Mouse (Mus musculus) lung, embryonic 15.5 days (tissue): Measurements from ENCODE around the gene Cox7a2. TPM values are rescaled to one million over a fixed set of nuclear protein-coding genes. Genes with fewer than 3 reads are reported as not detected.

Experiments used
- ATAC-seq: fragments of 200-750 bp; cut with Nextera tagmentation; 2 replicates; pipeline ENCODE4 v1.8.0; 2017; ENCODE audit warnings: moderate number of reproducible peaks, borderline replicate concordance; ENCODE audit not compliant: low FRiP score, low TSS enrichment; ENCODE audit errors: extremely low read depth
- H3K27ac ChIP-seq: fragments of 300-500 bp; sonication (generic); 2 replicates; pipeline ENCODE4 v1.5.1; 2015; ENCODE audit warnings: moderate library complexity, mild to moderate bottlenecking, inconsistent platforms
- H3K27me3 ChIP-seq: fragments of 300-500 bp; sonication (generic); 2 replicates; pipeline ENCODE4 v1.6.1; 2015; ENCODE audit warnings: inconsistent platforms
- H3K36me3 ChIP-seq: fragments of 300-500 bp; sonication (generic); 2 replicates; pipeline ENCODE4 v1.6.1; 2015; ENCODE audit warnings: inconsistent platforms
- H3K4me1 ChIP-seq: fragments of 300-500 bp; sonication (generic); 2 replicates; pipeline ENCODE4 v1.6.1; 2015; ENCODE audit warnings: inconsistent platforms
- H3K4me2 ChIP-seq: fragments of 300-500 bp; sonication (generic); 2 replicates; pipeline ENCODE4 v1.6.1; 2015; ENCODE audit warnings: inconsistent platforms, mild to moderate bottlenecking, moderate library complexity
- H3K4me3 ChIP-seq: fragments of 300-500 bp; sonication (generic); 2 replicates; pipeline ENCODE4 v1.5.1; 2015; ENCODE audit warnings: mild to moderate bottlenecking, inconsistent platforms
- H3K9ac ChIP-seq: fragments of 300-500 bp; sonication (generic); 2 replicates; pipeline ENCODE4 v1.6.1; 2015; ENCODE audit warnings: inconsistent platforms
- H3K9me3 ChIP-seq: fragments of 300-500 bp; sonication (generic); 2 replicates; pipeline ENCODE4 v1.6.1; 2016; ENCODE audit warnings: inconsistent platforms
- whole genome bisulfite sequencing: fragments of 180-500 bp; shearing (Covaris S2); methylation state at CpG from one replicate; pipeline ENCODE4 v1.1.7; 2015; 5-methylcytosine and 5-hydroxymethylcytosine counted together
- polyA plus RNA-seq: library from polyadenylated mRNA; unstranded; fragments of >200 nt; fragmentation: Nextera tagmentation; extraction: Ambion mirVana; gene quantifications from 2 replicates; pipeline ENCODE4 v1.2.1, GENCODE M21; 2015

The Cox7a2 gene
- polyA plus RNA-seq, 1 experiment from 2014 or later = 634 TPM

DNA sequence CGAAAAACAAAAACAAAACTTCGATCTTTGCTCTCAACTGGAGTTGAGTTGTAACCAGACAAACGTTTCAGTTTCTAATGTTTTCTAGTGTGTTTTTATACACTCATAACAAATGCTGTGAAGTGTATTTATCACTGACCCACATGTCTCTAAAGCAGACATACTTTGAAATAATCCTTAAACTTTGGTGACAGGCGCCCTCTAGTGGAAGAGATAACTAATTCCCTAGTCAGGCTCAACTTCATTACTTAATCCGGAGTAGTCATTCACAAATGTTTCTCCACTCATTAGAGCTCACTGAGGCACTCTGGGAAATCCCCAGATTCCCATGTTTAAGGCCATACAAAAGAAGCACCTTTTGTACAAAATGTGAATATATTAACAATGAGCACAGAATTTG, 36.6 kb downstream of the Cox7a2 start:
- peaks cover 19% of the 10 kb centered on the region for H3K27me3 ChIP-seq
- WGBS = 29% methylated on average over 5 of the region's 5 CpGs

DNA sequence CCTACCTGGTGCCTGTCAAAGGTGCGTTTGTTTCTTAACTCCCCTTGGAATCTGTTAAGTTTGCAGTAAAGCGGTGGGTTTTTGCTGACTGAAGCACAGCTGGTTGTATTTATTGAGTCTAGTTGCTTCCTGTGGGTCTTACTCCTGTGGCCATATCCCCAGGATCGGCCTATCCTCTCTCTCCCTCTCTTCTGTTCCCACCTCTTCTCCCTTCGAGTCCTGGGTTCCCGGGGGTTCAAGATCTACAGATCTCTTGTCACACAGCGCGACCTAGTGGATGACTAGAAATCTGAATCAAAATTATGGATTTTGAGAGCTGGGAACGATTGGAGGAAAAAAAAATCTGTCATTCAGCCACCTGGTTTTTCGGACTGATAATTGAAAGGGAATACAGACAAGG, 38.6 kb downstream of the Cox7a2 start:
- H3K9me3 ChIP-seq = no peaks in the 10 kb centered on the region
- no peak overlapping the region for H3K9ac ChIP-seq
- H3K4me3 ChIP-seq = no peak overlapping the region
- 6% methylated on average over 9 of the region's 9 CpGs for WGBS
- H3K27me3 ChIP-seq = peaks cover 19% of the 10 kb centered on the region
- no peaks in the 10 kb centered on the region for H3K36me3 ChIP-seq
- H3K4me2 ChIP-seq = no peak overlapping the region; the same call in 1 of the 2 replicates
- no peak overlapping the region for H3K27ac ChIP-seq
- H3K4me1 ChIP-seq = peaks cover 34% of the 10 kb centered on the region
- no peak for ATAC-seq

More for the DNA sequence above, 36.6 kb downstream of the Cox7a2 start:
- ATAC-seq = no peak
- Histone ChIP-seq H3K4me1 (peaks cover 18% of the 10 kb centered on the region; the same call in 1 of the 2 replicates), H3K4me2 (no peak overlapping the region), H3K9ac (no peak overlapping the region), H3K4me3 (no peak overlapping the region), H3K27ac (no peak overlapping the region), H3K9me3 (no peaks in the 10 kb centered on the region), H3K36me3 (no peaks in the 10 kb centered on the region)

DNA sequence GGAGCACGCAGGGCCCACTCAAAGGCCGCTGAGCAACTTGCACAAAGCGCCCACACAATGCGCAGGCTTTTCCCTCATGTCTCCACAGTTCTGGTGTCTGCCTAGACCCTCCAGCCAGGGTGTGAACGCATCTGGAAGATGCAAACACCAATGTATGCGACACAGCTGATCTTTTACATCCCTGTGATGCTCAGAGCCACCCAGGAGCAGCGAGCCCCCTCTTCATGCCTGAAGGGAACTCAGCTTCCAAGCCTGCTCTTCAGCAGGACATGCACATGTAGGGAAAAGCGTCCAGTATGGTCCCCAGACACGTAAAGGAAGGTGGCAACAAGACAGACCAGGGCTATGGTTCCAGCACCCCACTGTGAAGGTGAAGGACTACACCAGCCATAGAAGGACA, 39.5 kb downstream of the Cox7a2 start:
- Histone ChIP-seq H3K4me1 (peaks cover 38% of the 10 kb centered on the region), H3K27me3 (peaks cover 19% of the 10 kb centered on the region), H3K36me3 (no peaks in the 10 kb centered on the region), H3K4me2 (peak overlapping the region; percentile 96; the same call in 1 of the 2 replicates), H3K4me3 (no peak overlapping the region), H3K27ac (no peak overlapping the region), H3K9me3 (no peaks in the 10 kb centered on the region), H3K9ac (no peak overlapping the region)
- no peak for ATAC-seq
- WGBS = 52% methylated on average over 9 of the region's 9 CpGs

DNA sequence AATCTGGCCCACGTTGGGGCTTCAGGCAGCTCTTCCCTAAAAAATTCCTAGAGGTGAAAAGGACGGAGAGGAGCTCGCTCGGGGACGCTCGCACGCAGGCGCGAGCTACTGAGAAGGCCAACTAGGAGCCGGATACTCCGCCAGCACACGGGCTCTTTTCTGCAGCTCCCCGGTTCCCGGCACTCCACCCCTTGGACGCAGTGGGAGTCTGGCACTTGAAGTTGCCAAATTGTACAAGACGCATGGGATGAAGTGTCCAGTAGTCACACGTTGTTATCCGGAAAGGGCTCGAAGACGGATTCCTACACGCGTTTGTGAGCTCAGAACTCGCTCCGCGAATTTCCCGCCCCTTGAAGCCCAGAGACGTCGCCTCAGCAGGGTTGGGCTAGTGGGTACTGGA, 40.2 kb downstream of the Cox7a2 start:
- WGBS = 2% methylated on average over 28 of the region's 28 CpGs

DNA sequence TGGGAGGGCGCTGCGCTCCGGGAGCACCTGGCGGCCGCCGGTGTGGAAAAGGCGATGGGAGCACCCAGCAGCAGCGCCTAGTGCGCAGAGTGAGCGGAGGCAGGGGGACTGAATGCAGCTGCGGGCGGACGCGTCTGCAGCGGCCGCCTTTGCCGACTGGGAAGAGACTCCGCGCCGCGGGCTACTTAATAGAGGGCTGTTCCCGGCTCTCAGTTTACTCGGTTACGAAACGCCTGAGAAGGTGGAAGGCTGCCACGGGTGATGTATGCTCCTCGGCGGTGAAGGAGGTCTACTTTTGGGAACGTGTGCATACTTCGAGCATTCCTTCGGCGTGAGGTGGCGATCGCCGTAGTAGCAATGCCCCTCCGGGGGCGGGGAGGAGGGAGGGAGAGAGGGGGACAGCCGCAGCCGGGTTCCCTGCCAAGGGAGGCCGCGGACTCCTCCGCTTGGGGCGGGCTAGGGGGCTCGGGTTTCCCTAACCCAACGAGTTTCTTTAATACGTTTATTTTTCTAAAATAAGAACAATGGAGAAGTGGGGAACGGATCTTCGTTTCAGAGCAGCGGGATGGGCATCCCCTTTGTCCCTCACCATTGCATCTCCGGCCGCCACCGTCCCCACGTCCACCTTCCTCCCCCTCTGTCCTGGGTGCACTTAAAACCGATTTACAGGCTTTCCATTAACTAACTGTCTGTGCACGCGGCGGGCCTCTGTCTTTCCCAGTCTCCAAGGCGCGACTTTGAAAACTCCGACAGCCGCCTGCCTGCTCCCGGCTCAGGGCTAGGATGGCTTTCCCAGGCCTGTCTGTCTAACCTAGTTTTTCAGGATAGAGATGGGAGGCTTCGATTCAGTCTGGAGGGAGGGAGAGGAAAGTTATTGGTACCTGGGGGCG, 41.0 kb downstream of the Cox7a2 start, which contains the start of gene Col12a1:
Gene Col12a1 (minus strand): TSS at position 351 of the 890 bp plus-strand sequence.
- Histone ChIP-seq H3K9ac (peak within 1 kb of the TSS; percentile 59), H3K36me3 (no peaks in the 10 kb centered on the region), H3K4me1 (peaks cover 52% of the 10 kb centered on the region), H3K9me3 (no peaks in the 10 kb centered on the region), H3K27me3 (peaks cover 19% of the 10 kb centered on the region), H3K4me2 (peak within 1 kb of the TSS; percentile 96), H3K4me3 (peak within 1 kb of the TSS; percentile 59), H3K27ac (peak within 1 kb of the TSS; percentile 79)
- under 1% methylated on average over 60 of the region's 64 CpGs for WGBS
- peak; percentile 73 for ATAC-seq

More for the DNA sequence above, 40.2 kb downstream of the Cox7a2 start:
- Histone ChIP-seq H3K4me1 (peaks cover 45% of the 10 kb centered on the region), H3K27ac (peak overlapping the region; percentile 79; the same call in 1 of the 2 replicates), H3K9me3 (no peaks in the 10 kb centered on the region), H3K9ac (peak overlapping the region; percentile 59; the same call in 1 of the 2 replicates), H3K4me3 (peak overlapping the region; percentile 59), H3K4me2 (peak overlapping the region; percentile 96), H3K36me3 (no peaks in the 10 kb centered on the region), H3K27me3 (peaks cover 19% of the 10 kb centered on the region)
- ATAC-seq = no peak

DNA sequence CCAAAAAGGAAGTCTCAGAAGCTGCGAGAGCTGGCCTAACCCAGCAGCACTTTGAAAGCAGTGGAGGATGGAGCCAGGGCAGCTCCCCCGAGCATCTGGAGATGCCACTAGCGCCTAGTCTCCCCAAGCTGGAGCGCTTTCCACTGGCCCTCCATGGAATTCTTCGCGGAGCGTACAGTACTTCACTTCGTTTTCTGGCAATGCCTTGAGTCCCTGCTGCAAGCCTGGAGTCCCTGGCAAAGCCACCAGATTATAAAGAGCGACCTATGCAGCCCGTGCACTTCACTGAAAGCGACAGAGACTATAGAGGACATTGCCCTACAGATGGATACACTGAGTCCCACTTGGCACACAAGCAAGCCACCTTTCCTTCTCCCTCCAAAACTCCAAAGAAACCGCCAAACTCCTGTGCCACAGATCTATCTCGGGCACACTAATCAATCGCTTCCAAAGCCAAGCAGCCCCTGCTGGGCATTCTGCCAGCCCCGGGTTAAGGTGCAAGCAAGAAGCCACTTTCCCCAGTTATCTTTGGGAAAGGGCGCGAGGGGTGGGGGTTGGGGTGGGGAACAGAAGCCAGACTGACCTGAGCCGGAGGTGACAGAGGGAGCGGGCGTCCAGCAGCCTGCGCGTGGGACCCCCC, 41.7 kb downstream of the Cox7a2 start:
- peak overlapping the region; percentile 79 for H3K27ac ChIP-seq
- peaks cover 52% of the 10 kb centered on the region for H3K4me1 ChIP-seq
- 2% methylated on average over 22 of the region's 22 CpGs for WGBS

DNA sequence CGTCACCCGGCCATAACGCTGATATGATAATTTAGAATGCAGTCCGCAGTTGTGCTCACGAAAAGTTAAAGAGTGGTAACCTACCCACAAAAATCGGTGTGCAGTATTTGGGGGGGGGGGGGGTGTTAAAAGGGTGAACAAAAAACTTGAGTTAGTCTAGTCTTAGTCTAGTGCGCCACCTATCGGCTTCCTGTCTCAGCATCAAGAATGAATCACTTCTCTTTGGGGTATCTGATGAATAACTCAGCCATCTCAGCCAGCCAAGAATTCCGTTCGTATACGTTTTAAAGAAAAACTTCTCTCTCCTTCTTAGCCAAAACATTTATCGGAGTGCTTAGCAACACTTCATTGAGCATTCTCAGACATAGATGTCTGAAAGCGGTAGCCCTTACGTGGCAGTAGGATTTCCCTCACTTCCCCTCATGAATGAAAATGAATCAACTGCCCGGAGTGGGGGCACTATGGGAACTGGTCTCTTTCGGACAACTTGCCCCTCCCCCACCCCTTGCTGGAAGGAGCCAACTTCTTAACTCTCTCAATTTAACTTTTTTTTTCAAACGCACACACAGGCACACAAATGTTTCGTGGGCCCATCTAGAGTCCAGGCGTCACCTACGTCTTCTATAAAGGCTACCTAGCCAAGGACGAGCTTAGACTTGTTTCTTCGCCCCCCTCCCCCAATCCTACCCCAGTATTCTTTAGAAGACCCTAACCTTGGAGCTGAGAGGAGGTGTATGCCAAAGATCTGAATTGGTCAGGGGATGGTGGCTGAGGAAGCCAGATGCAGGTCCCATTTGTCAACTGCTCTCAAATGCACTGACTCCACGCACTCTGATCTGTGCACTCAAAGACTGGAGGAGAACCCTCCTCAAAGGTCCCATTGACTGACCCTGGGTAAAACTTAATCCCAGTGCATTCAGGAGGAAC, 42.5 kb downstream of the Cox7a2 start:
- peaks cover 52% of the 10 kb centered on the region for H3K4me1 ChIP-seq
- H3K4me3 ChIP-seq = peak overlapping the region; percentile 59
- H3K27me3 ChIP-seq = peaks cover 19% of the 10 kb centered on the region
- 8% methylated on average over 23 of the region's 23 CpGs for WGBS
- H3K9ac ChIP-seq = peak overlapping the region; percentile 9; the same call in 1 of the 2 replicates
- peak overlapping the region; percentile 79 for H3K27ac ChIP-seq
- no peak for ATAC-seq
- H3K36me3 ChIP-seq = no peaks in the 10 kb centered on the region
- H3K4me2 ChIP-seq = peak overlapping the region; percentile 96
- no peaks in the 10 kb centered on the region for H3K9me3 ChIP-seq

More for the DNA sequence above, 41.7 kb downstream of the Cox7a2 start:
- no peak for ATAC-seq
- no peaks in the 10 kb centered on the region for H3K9me3 ChIP-seq
- peak overlapping the region; percentile 59 for H3K4me3 ChIP-seq
- H3K36me3 ChIP-seq = no peaks in the 10 kb centered on the region
- peak overlapping the region; percentile 59 for H3K9ac ChIP-seq
- peaks cover 19% of the 10 kb centered on the region for H3K27me3 ChIP-seq
- peak overlapping the region; percentile 96 for H3K4me2 ChIP-seq

DNA sequence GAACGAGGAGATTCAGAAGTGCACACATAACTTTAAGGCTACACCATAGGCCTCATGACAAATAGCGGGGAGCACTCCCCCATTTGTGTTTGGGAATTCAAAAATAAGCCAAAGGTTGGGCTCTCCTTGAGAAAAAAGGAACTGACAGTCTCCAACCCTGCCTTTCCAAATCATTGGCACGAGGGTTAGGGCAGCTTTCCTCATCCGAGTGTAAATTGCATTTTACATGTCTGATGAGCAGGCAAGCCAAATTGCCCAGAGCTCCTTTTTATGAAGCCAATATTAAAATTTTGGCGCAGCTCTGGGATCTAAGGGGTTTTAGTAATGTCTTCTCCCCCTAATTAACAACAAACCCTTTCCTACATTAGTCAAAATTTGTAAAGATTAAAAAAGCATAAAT, 43.2 kb downstream of the Cox7a2 start:
- Histone ChIP-seq H3K9ac (no peak overlapping the region), H3K36me3 (no peaks in the 10 kb centered on the region), H3K4me1 (peaks cover 52% of the 10 kb centered on the region), H3K9me3 (no peaks in the 10 kb centered on the region), H3K4me2 (peak overlapping the region; percentile 96), H3K4me3 (peak overlapping the region; percentile 59), H3K27me3 (peaks cover 13% of the 10 kb centered on the region), H3K27ac (no peak overlapping the region)
- no peak for ATAC-seq
- 36% methylated on average over 5 of the region's 5 CpGs for WGBS

DNA sequence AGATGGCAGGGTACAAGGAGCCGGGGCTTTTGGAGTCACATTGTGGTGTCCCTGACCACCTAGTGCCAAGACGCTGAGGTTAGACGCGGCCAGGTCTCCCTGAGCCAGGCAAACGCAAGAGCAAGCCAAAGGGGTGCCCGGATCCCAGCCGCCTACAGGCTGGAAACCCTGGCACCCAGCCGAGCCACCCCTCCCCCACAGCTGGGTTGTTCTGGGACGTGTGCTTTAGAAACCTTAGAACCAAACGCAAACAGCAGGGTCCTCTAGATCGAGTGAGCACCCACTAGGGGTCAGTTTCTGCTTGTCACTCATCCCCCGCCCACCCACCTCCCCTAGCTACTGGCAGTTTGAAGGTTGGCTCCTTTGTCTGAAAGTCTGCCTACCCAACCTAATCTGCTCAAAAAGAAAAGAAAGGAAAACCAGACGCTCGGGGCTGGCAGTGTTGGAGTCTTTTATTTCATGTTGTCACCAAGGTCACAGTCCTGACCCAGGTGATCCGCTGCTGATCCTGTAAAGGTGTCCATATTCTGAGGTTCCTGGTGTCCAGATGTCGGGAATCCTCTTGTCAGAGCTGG, 45.1 kb downstream of the Cox7a2 start:
- Histone ChIP-seq H3K4me1 (peaks cover 45% of the 10 kb centered on the region), H3K36me3 (no peaks in the 10 kb centered on the region), H3K4me3 (peak overlapping the region; percentile 33), H3K4me2 (peak overlapping the region; percentile 61), H3K9me3 (no peaks in the 10 kb centered on the region), H3K27ac (peak overlapping the region; percentile 27; the same call in 1 of the 2 replicates), H3K9ac (peak overlapping the region; percentile 23), H3K27me3 (no peaks in the 10 kb centered on the region; the same call in 1 of the 2 replicates)
- WGBS = 8% methylated on average over 16 of the region's 16 CpGs
- peak; percentile 33; the same call in 1 of the 2 replicates for ATAC-seq
